Mouse (Mus musculus): ENCODE measurements around the gene Nmral1. TPM values are rescaled to one million over a fixed set of nuclear protein-coding genes. Genes with fewer than 3 reads are reported as not detected.
A peak's percentile ranks its signal among the peaks of the same experiment; 100 is the strongest.

Gene Nmral1
- total RNA-seq, 2 experiments from 2014 or later: 80.1 to 81.5 TPM

GRCm38 (mm10) chr16:4667190-4667808 is 51.9 kb downstream of the Nmral1 start:
- ATAC-seq (replicated peaks; ENCODE audit: low FRiP score, low TSS enrichment, poor library complexity, severe bottlenecking): peak; percentile 91

GRCm38 (mm10) chr16:4665726-4666125 is 53.4 kb downstream of the Nmral1 start:
- ATAC-seq (replicated peaks; ENCODE audit: low FRiP score, low TSS enrichment, poor library complexity, severe bottlenecking): no peak

GRCm38 (mm10) chr16:4663806-4664205 is 55.4 kb downstream of the Nmral1 start:
- ATAC-seq (replicated peaks; ENCODE audit: low FRiP score, low TSS enrichment, poor library complexity, severe bottlenecking): no peak

- no peak for ATAC-seq (replicated peaks; ENCODE audit: low FRiP score, low TSS enrichment, poor library complexity, severe bottlenecking)
Measured at GRCm38 (mm10) chr16:4661605-4662004, 57.6 kb downstream of the Nmral1 start.

Other genes with a start within 250 kb of the Nmral1 start
- gene Srl, start 177.5 kb downstream of the Nmral1 start, total RNA-seq (2014; fragmentation: Nextera tagmentation): 2.3 and 9.7 TPM in 2 replicates
- gene Srl, start 177.5 kb downstream of the Nmral1 start, total RNA-seq (2017): 6.9 and 9.5 TPM in 2 replicates
- 31.4 and 38.4 TPM in 2 replicates for gene Tfap4, start 159.5 kb downstream of the Nmral1 start, total RNA-seq (2014; fragmentation: Nextera tagmentation)
- gene Tfap4, start 159.5 kb downstream of the Nmral1 start, total RNA-seq (2017): 47.3 and 69.9 TPM in 2 replicates
- gene Glis2, start 124.6 kb downstream of the Nmral1 start, total RNA-seq (2014; fragmentation: Nextera tagmentation): 2.0 TPM in 1 of 2 replicates, not detected in the other
- gene Glis2, start 124.6 kb downstream of the Nmral1 start, total RNA-seq (2017): 0.33 TPM in 1 of 2 replicates, not detected in the other
- gene Pam16, start 94.4 kb downstream of the Nmral1 start, total RNA-seq (2014; fragmentation: Nextera tagmentation): 76.0 and 100 TPM in 2 replicates
- gene Pam16, start 94.4 kb downstream of the Nmral1 start, total RNA-seq (2017): 18.2 and 24.0 TPM in 2 replicates
- not detected in 2 replicates for gene Vasn, start 79.4 kb downstream of the Nmral1 start, total RNA-seq (2014; fragmentation: Nextera tagmentation)
- gene Vasn, start 79.4 kb downstream of the Nmral1 start, total RNA-seq (2017): 0.38 and 0.65 TPM in 2 replicates
- gene Dnaja3, start 79.4 kb downstream of the Nmral1 start, total RNA-seq (2014; fragmentation: Nextera tagmentation): 56.5 and 81.2 TPM in 2 replicates
- 71.0 and 106 TPM in 2 replicates for gene Dnaja3, start 79.4 kb downstream of the Nmral1 start, total RNA-seq (2017)
- 48.2 and 78.5 TPM in 2 replicates for gene Coro7, start 39.6 kb downstream of the Nmral1 start, total RNA-seq (2014; fragmentation: Nextera tagmentation)
- 10.4 and 15.7 TPM in 2 replicates for gene Coro7, start 39.6 kb downstream of the Nmral1 start, total RNA-seq (2017)
- gene Hmox2, start 7.0 kb upstream of the Nmral1 start, total RNA-seq (2014; fragmentation: Nextera tagmentation): 28.4 and 31.9 TPM in 2 replicates
- gene Hmox2, start 7.0 kb upstream of the Nmral1 start, total RNA-seq (2017): 43.8 and 49.9 TPM in 2 replicates
- gene Cdip1, start 70.9 kb upstream of the Nmral1 start, total RNA-seq (2014; fragmentation: Nextera tagmentation): 15.3 and 17.7 TPM in 2 replicates
- 14.0 and 15.5 TPM in 2 replicates for gene Cdip1, start 70.9 kb upstream of the Nmral1 start, total RNA-seq (2017)
- gene 4930562C15Rik, start 116.1 kb upstream of the Nmral1 start, total RNA-seq (2014; fragmentation: Nextera tagmentation): not detected in 2 replicates
- not detected in 2 replicates for gene 4930562C15Rik, start 116.1 kb upstream of the Nmral1 start, total RNA-seq (2017)
- 20.3 and 33.3 TPM in 2 replicates for gene Ubald1, start 161.0 kb upstream of the Nmral1 start, total RNA-seq (2014; fragmentation: Nextera tagmentation)
- gene Ubald1, start 161.0 kb upstream of the Nmral1 start, total RNA-seq (2017): 15.2 and 16.5 TPM in 2 replicates
- 16.0 and 21.8 TPM in 2 replicates for gene Mgrn1, start 166.9 kb upstream of the Nmral1 start, total RNA-seq (2014; fragmentation: Nextera tagmentation)
- gene Mgrn1, start 166.9 kb upstream of the Nmral1 start, total RNA-seq (2017): 8.7 and 13.3 TPM in 2 replicates
- 46.3 and 49.3 TPM in 2 replicates for gene Nudt16l1, start 219.4 kb upstream of the Nmral1 start, total RNA-seq (2014; fragmentation: Nextera tagmentation)
- gene Nudt16l1, start 219.4 kb upstream of the Nmral1 start, total RNA-seq (2017): 13.4 and 15.0 TPM in 2 replicates
- gene Anks3, start 244.8 kb upstream of the Nmral1 start, total RNA-seq (2014; fragmentation: Nextera tagmentation): 25.3 and 25.4 TPM in 2 replicates
- 9.5 and 11.6 TPM in 2 replicates for gene Anks3, start 244.8 kb upstream of the Nmral1 start, total RNA-seq (2017)

Measured in megakaryocyte-erythroid progenitor cell, adult 5-6 weeks (primary cell).